Mouse (Mus musculus): ENCODE results near the gene Phospho1.
A peak's percentile ranks its signal among the peaks of the same experiment; 100 is the strongest.

Gene Phospho1

DNA sequence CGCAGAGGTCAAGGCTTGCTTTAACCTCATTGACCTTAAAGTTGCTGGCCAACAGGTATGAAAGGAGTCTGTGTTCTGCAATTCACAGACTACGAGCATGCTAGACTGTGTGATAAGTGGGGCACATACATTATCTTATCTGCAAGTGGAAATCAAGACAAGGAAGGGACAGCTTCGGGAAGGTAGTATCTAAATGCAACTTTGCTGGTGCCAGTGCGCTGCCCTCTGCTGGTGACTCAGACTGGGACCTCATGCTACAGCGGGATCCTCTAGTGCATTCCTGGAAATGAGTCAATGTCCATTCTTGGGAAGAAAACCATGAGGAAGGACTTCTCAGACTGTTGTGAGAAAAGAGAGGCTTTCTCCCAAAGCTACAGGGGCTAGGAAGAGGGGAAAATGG lies 29.4 kb downstream of the Phospho1 start:
- peaks cover 9% of the 10 kb centered on the region for H3K27me3 ChIP-seq (ENCODE audit: insufficient read depth, low read length)
- peaks cover 18% of the 10 kb centered on the region for H3K4me1 ChIP-seq (replicated peaks; ENCODE audit: low read depth, low read length)
- H3K9me3 ChIP-seq (ENCODE audit: low read length) = peaks cover 9% of the 10 kb centered on the region
- TF ChIP-seq CTCF (conservative IDR thresholded peaks at IDR 0.05; ENCODE audit: low read length) (peak; percentile 65), NANOG (IDR thresholded peaks at IDR 0.05; ENCODE audit: borderline replicate concordance, low read length) (no peak)
- H3K36me3 ChIP-seq (ENCODE audit: insufficient read depth, low read length) = no peaks in the 10 kb centered on the region
- H3K4me3 ChIP-seq (replicated peaks; ENCODE audit: low read length) = no peak overlapping the region

DNA sequence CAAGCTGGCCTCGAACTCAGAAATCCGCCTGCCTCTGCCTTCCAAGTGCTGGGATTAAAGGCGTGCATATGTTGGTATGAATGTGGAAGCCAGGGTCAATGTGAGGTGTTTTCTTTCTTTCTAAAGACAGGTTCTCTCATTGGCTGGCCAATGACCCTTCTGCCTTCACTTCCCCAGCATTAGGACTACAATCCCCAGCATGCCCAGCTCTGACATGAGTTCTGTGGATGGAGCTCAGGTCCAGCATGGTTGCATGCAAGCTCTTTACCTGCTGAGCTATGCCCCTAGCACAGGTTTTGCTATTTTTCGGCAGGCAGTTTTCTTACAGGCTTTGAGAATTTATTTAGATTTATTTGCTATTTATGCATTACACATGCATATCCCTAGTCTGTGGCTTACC lies 33.0 kb downstream of the Phospho1 start:
- TF ChIP-seq POU5F1 (IDR thresholded peaks at IDR 0.05; ENCODE audit: borderline replicate concordance, low read length) = no peak
- TF ChIP-seq CTCF (conservative IDR thresholded peaks at IDR 0.05; ENCODE audit: low read length) = no peak
- no peak for TF ChIP-seq NANOG (IDR thresholded peaks at IDR 0.05; ENCODE audit: borderline replicate concordance, low read length)

DNA sequence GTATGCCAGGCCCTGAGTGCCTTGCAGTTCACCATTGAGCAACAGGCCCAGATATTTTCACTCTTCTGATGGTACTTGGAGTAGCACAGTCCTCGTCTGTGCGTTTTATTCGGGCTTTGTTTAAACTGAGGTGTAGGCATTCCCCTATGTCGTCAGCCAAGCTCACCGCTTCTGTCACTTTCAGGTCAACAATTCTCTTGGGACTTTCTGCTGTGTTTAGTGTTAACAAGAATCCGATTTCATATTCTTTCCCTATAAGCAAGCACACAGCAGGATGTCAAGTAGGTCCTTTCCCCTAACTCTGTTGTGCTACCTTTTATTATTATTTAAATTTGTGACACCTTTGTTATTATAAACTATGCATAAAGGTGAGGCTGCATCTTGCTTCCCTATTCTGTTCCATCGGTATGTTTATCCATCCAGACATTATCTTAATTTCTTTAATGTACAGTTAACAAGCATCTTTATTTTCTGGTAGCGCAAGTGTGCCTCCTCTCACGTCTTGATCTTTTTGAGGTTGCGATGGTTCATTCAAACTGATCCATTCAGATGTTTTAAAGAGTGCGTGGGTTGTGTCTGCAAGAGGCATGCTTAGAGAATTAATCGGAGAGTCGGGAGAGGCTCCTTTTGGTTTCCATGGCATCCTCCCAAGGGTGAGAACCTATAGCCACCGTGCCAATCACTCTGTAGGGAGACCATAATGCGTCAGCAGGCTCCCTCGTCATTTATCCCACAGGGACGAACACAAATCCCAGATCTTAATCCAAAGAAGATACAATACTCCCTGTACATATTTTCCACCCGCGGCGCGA lies 33.6 kb downstream of the Phospho1 start:
- H3K27me3 ChIP-seq (ENCODE audit: insufficient read depth, low read length) = no peaks in the 10 kb centered on the region
- H3K4me1 ChIP-seq (replicated peaks; ENCODE audit: low read depth, low read length) = peaks cover 46% of the 10 kb centered on the region
- H3K9me3 ChIP-seq (ENCODE audit: low read length) = peaks cover 9% of the 10 kb centered on the region
- TF ChIP-seq POU5F1 (IDR thresholded peaks at IDR 0.05; ENCODE audit: borderline replicate concordance, low read length) (no peak), NANOG (IDR thresholded peaks at IDR 0.05; ENCODE audit: borderline replicate concordance, low read length) (no peak), CTCF (conservative IDR thresholded peaks at IDR 0.05; ENCODE audit: low read length) (no peak)
- H3K4me3 ChIP-seq (replicated peaks; ENCODE audit: low read length) = peak overlapping the region; percentile 89
- H3K36me3 ChIP-seq (ENCODE audit: insufficient read depth, low read length) = peaks cover 31% of the 10 kb centered on the region

More for the DNA sequence above, 33.0 kb downstream of the Phospho1 start:
- Histone ChIP-seq H3K36me3 (ENCODE audit: insufficient read depth, low read length) (peaks cover 26% of the 10 kb centered on the region), H3K27me3 (ENCODE audit: insufficient read depth, low read length) (peaks cover 3% of the 10 kb centered on the region; the same call in 1 of the 2 replicates), H3K4me1 (replicated peaks; ENCODE audit: low read depth, low read length) (peaks cover 44% of the 10 kb centered on the region), H3K4me3 (replicated peaks; ENCODE audit: low read length) (peak overlapping the region; percentile 89; the same call in 1 of the 2 replicates), H3K9me3 (ENCODE audit: low read length) (peaks cover 9% of the 10 kb centered on the region)

DNA sequence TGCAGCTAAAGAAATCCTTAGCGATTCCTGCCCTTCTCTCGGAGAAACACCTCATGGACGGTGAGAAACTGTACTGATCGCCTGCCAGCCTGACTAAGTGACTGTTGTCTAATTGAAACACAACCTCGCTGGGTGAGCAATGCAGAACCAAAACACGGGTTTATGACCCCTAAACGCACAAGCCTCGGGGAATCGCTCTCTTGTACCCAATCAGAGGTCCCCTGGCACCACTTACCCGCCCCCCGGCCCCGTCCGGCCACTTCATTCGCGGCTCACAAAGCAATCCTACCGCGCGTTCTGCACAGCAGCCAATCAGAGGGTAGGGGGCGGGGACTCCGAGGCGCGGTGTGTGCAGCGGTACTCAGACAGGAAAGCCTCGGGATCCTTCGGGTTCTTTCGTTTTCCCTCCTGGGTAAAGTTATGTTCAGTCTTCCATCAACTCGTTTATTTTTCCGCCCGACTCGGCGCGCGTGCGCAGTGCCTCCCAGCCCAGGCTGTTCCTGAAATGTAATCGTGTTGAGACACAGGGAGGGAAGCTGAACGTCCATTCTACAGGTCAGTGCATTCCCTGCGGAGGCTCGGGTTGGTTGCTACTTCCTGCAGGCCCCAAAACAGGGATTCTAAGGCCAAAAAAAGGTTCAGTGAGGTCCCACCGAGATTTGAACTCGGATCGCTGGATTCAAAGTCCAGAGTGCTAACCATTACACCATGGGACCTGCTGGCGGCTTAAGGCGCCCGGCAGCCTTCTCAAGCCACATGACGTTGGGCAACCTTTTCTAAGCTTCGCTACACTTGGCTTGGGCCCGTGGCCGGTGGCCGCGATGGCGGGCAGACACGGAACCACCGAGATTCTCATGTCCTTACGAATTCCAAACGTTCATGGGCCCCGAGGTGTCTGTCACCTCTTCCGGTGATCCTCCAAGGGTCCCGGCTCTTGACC lies 34.5 kb downstream of the Phospho1 start:
- H3K4me1 ChIP-seq (replicated peaks; ENCODE audit: low read depth, low read length) = peaks cover 46% of the 10 kb centered on the region
- no peaks in the 10 kb centered on the region for H3K27me3 ChIP-seq (ENCODE audit: insufficient read depth, low read length)
- peaks cover 38% of the 10 kb centered on the region for H3K36me3 ChIP-seq (ENCODE audit: insufficient read depth, low read length)
- H3K4me3 ChIP-seq (replicated peaks; ENCODE audit: low read length) = peak overlapping the region; percentile 89
- TF ChIP-seq CTCF (conservative IDR thresholded peaks at IDR 0.05; ENCODE audit: low read length) = no peak
- no peak for TF ChIP-seq POU5F1 (IDR thresholded peaks at IDR 0.05; ENCODE audit: borderline replicate concordance, low read length)
- no peak for TF ChIP-seq NANOG (IDR thresholded peaks at IDR 0.05; ENCODE audit: borderline replicate concordance, low read length)
- H3K9me3 ChIP-seq (ENCODE audit: low read length) = peaks cover 9% of the 10 kb centered on the region

DNA sequence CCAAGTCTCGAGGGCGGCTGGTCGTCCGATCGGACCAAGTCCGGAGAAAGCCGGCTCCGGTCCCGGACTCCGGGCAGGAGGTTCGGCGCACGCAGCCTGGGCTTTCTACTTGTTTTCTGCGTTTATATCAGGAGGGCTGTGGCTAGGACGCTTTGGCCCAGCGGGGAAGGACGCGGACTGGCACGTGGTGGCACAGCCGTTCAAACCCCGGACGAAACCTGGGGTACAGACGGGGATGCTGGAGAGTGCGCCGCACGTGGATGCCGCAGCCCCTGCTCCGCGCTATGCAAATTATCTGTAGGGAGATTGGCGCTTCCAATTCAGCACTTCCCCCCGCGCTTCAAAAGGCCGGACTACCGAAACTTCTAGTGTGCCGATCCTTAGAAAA lies 35.2 kb downstream of the Phospho1 start:
- peak overlapping the region; percentile 89 for H3K4me3 ChIP-seq (replicated peaks; ENCODE audit: low read length)

DNA sequence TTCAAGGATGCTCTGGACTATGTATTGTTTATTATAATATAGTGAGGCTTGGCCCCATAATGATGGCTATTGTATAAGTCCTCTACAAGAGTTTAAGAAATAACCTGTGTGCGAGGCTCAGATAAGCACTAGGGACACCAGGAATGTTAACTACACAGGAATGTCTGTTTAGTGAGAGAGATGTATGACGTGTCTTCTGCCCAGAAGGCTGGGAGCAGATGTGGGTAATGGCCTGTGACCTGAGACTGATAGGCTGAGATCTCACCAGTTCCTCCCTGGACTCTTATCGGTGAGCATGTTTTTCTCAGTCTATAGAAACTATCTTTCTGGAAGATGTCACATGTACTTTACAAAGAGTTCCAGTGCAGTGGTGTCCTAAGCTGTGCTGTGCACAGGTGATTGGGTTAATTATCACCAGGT lies 35.8 kb downstream of the Phospho1 start:
- no peak for TF ChIP-seq POU5F1 (IDR thresholded peaks at IDR 0.05; ENCODE audit: borderline replicate concordance, low read length)
- no peak for TF ChIP-seq CTCF (conservative IDR thresholded peaks at IDR 0.05; ENCODE audit: low read length)
- TF ChIP-seq NANOG (IDR thresholded peaks at IDR 0.05; ENCODE audit: borderline replicate concordance, low read length) = no peak
- H3K4me1 ChIP-seq (replicated peaks; ENCODE audit: low read depth, low read length) = peaks cover 47% of the 10 kb centered on the region
- H3K9me3 ChIP-seq (ENCODE audit: low read length) = no peaks in the 10 kb centered on the region
- peaks cover 49% of the 10 kb centered on the region for H3K36me3 ChIP-seq (ENCODE audit: insufficient read depth, low read length)
- H3K4me3 ChIP-seq (replicated peaks; ENCODE audit: low read length) = peak overlapping the region; percentile 89
- no peaks in the 10 kb centered on the region for H3K27me3 ChIP-seq (ENCODE audit: insufficient read depth, low read length)

More for the DNA sequence above, 35.2 kb downstream of the Phospho1 start:
- H3K36me3 ChIP-seq (ENCODE audit: insufficient read depth, low read length) = peaks cover 45% of the 10 kb centered on the region
- no peaks in the 10 kb centered on the region for H3K27me3 ChIP-seq (ENCODE audit: insufficient read depth, low read length)
- H3K4me1 ChIP-seq (replicated peaks; ENCODE audit: low read depth, low read length) = peaks cover 46% of the 10 kb centered on the region
- no peak for TF ChIP-seq POU5F1 (IDR thresholded peaks at IDR 0.05; ENCODE audit: borderline replicate concordance, low read length)
- TF ChIP-seq CTCF (conservative IDR thresholded peaks at IDR 0.05; ENCODE audit: low read length) = no peak
- TF ChIP-seq NANOG (IDR thresholded peaks at IDR 0.05; ENCODE audit: borderline replicate concordance, low read length) = no peak
- peaks cover 4% of the 10 kb centered on the region for H3K9me3 ChIP-seq (ENCODE audit: low read length)

DNA sequence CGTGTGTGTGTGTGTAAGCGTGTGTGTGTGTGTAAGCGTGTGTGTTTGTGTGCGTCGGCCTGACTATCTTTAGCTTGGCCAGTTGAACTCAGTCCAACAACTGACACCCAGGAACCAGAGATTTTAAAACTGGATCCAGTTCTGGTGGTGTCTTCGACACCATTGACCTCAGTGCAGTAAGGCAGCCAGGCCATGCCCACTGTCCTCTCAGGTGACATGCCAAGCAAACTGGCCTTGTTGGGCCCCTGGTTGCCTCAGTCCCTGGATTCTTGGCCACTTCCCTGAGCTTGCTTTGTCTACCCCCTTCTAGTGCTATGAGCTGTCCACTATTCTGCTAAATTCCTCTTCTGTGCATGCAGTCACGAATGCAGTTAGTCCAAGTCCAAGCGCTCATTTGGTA lies 37.1 kb downstream of the Phospho1 start:
- Histone ChIP-seq H3K9me3 (ENCODE audit: low read length) (no peaks in the 10 kb centered on the region), H3K4me1 (replicated peaks; ENCODE audit: low read depth, low read length) (peaks cover 60% of the 10 kb centered on the region), H3K4me3 (replicated peaks; ENCODE audit: low read length) (no peak overlapping the region), H3K27me3 (ENCODE audit: insufficient read depth, low read length) (no peaks in the 10 kb centered on the region), H3K36me3 (ENCODE audit: insufficient read depth, low read length) (peaks cover 53% of the 10 kb centered on the region)
- TF ChIP-seq POU5F1 (IDR thresholded peaks at IDR 0.05; ENCODE audit: borderline replicate concordance, low read length) (no peak), NANOG (IDR thresholded peaks at IDR 0.05; ENCODE audit: borderline replicate concordance, low read length) (no peak), CTCF (conservative IDR thresholded peaks at IDR 0.05; ENCODE audit: low read length) (no peak)

DNA sequence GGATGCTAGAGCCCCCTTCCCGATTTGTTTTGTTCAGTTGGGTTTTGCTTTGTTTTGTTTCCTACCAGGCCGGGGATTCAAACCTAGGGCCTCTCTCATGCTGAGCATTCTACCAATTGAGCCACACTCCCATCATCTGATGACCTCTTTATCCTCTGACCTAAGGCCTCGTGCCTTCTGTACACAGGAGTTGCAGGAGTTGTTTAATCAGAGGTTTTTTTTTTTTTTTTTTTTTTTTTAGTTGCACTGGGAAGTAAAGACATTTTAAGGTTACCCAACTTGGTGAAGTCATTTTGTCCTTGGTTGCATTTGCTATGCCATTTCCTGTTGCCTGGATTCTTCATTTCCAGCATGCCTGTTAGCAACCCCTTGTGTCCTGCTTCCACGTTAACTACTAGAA lies 45.1 kb downstream of the Phospho1 start:
- Histone ChIP-seq H3K27me3 (ENCODE audit: insufficient read depth, low read length) (no peaks in the 10 kb centered on the region), H3K4me1 (replicated peaks; ENCODE audit: low read depth, low read length) (peaks cover 51% of the 10 kb centered on the region), H3K4me3 (replicated peaks; ENCODE audit: low read length) (no peak overlapping the region), H3K9me3 (ENCODE audit: low read length) (no peaks in the 10 kb centered on the region), H3K36me3 (ENCODE audit: insufficient read depth, low read length) (peaks cover 27% of the 10 kb centered on the region)
- TF ChIP-seq POU5F1 (IDR thresholded peaks at IDR 0.05; ENCODE audit: borderline replicate concordance, low read length) (no peak), CTCF (conservative IDR thresholded peaks at IDR 0.05; ENCODE audit: low read length) (no peak), NANOG (IDR thresholded peaks at IDR 0.05; ENCODE audit: borderline replicate concordance, low read length) (no peak)

Data from E14TG2a.4 (cell line).